10 mouse cellular contexts compared by ENCODE assay signal in the genomic region with DNA sequence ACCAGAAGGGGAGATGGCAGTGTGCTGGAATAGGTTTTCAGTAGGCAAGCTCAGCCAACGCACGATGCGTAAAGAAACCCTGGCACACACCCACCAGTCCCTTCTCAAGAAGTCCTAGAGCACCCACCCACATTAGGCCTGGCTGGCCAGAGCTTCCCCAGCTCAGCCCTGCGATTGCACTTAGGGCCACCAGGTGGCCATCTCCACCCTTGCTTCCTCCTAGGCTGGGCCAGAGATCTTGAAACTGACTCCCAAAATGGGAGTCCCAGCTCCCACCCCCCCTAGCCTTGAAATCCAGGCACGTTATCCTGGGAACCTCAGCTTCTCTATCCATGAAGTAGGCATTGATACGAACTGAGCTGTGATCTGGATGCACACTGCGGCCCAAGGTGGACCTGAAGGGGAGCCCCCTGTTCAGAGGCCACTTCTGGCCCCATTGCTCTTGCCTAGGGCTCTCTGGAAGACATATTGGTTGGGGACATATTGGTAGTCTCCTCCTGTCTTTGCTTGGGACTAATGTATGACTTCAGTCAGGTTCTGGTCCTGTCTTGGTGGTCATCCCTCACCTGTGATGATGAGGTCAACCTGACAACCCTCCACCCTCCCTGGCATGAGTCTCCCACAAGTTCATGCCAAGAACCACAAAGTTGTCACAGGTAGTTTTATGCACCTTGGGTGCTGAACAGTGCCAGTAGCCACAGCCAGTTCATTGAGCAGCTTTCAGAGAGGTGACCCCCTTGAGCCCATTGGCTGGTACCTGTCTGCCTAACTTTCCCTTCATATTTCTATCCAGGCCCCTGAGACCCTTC. TPM values are rescaled to one million over a fixed set of nuclear protein-coding genes. Genes with fewer than 3 reads are reported as not detected.
DNase-seq lines count a peak whose midpoint lies in the region; ATAC-seq and TF ChIP-seq lines count a peak whose summit lies in the region.
"Had no signal": no experiment of that assay in that cellular context is flagged by ENCODE, and none has a peak within 500 bp of the region (broad histone marks: within the 10 kb centered on the region; RNA-seq: fewer than 3 reads in every experiment).

No protein-coding gene starts in this region.

- no peak for ATAC-seq in midbrain, embryonic 14.5 days (ENCODE audit: low FRiP score, low TSS enrichment)
- no peak for ATAC-seq in midbrain, embryonic 11.5 days (ENCODE audit: low FRiP score)
- no peak for ATAC-seq in neural tube, embryonic 11.5 days (ENCODE audit: insufficient read depth, low FRiP score, low TSS enrichment)

- no peak overlapping the region for H3K27ac ChIP-seq in midbrain, embryonic 14.5 days (replicated peaks; ENCODE audit: low read depth, low read length)
- H3K27ac ChIP-seq in midbrain, embryonic 11.5 days (ENCODE audit: low read depth, low read length): no peak overlapping the region
- no peak overlapping the region for H3K27ac ChIP-seq in MEL (ENCODE audit: control insufficient read depth, low read depth, low read length)
- no peak overlapping the region for H3K27ac ChIP-seq in neural tube, embryonic 11.5 days (ENCODE audit: low read depth, low read length)

- no peaks in the 10 kb centered on the region for H3K27me3 ChIP-seq in midbrain, embryonic 14.5 days (ENCODE audit: control insufficient read depth, insufficient read depth, low read length)
- H3K27me3 ChIP-seq in midbrain, embryonic 11.5 days (ENCODE audit: control insufficient read depth, insufficient read depth, low read length): no peaks in the 10 kb centered on the region
- no peaks in the 10 kb centered on the region for H3K27me3 ChIP-seq in MEL (ENCODE audit: control insufficient read depth in 1 of 2, insufficient read depth in 2 of 2, low read length in 2 of 2)
- H3K27me3 ChIP-seq in neural tube, embryonic 11.5 days (ENCODE audit: control insufficient read depth, insufficient read depth, low read length): no peaks in the 10 kb centered on the region

- peak; percentile 66 for DNase-seq in midbrain, embryonic 14.5 days
- no peak for DNase-seq in midbrain, embryonic 11.5 days (ENCODE audit: low spot score, missing footprints)
- peak; percentile 74 for DNase-seq in MEL (ENCODE audit: low read depth, low spot score)
- DNase-seq in adrenal gland, postnatal 36 days: peak; percentile 69 to 74
- DNase-seq in frontal cortex, adult 2 months (ENCODE audit: extremely low spot score in 1 of 2, low spot score in 1 of 2): peak; percentile 20 to 70
- DNase-seq in layer of hippocampus, postnatal 10 days (ENCODE audit: low spot score in 2 of 2): peak; percentile 54 to 64
- DNase-seq in neural tube, embryonic 11.5 days (ENCODE audit: low spot score): peak; percentile 49
- no peak for DNase-seq in spleen, postnatal 14 days (ENCODE audit: low spot score in 2 of 2)

- no peaks in the 10 kb centered on the region for H3K79me2 ChIP-seq in MEL (ENCODE audit: control insufficient read depth, insufficient read depth, low read length, poor library complexity)

- TF ChIP-seq POLR2A in MEL (IDR thresholded peaks at IDR 0.05; ENCODE audit: control insufficient read depth in 1 of 2, insufficient read depth in 1 of 2, low read depth in 1 of 2, low read length in 2 of 2, poor library complexity in 1 of 2): no peak

- no peaks in the 10 kb centered on the region for H3K36me3 ChIP-seq in midbrain, embryonic 14.5 days (ENCODE audit: control insufficient read depth, insufficient read depth, low read length)
- H3K36me3 ChIP-seq in midbrain, embryonic 11.5 days (ENCODE audit: control insufficient read depth, insufficient read depth, low read length): no peaks in the 10 kb centered on the region
- H3K36me3 ChIP-seq in MEL (ENCODE audit: control insufficient read depth in 1 of 2, insufficient read depth in 2 of 2, low read length in 2 of 2): no peaks in the 10 kb centered on the region
- H3K36me3 ChIP-seq in neural tube, embryonic 11.5 days (ENCODE audit: control insufficient read depth, insufficient read depth, low read length): no peaks in the 10 kb centered on the region

- peak; percentile 84 to 91 (median 86) for TF ChIP-seq CTCF in MEL (IDR thresholded peaks at IDR 0.05 in 2 of 3, conservative IDR thresholded peaks at IDR 0.05 in 1 of 3; ENCODE audit: control insufficient read depth in 1 of 3, insufficient read depth in 1 of 3, low read depth in 2 of 3, low read length in 3 of 3, poor library complexity in 1 of 3, severe bottlenecking in 1 of 3)

- no peak overlapping the region for H3K4me3 ChIP-seq in midbrain, embryonic 14.5 days (replicated peaks; ENCODE audit: low read depth, low read length)
- no peak overlapping the region for H3K4me3 ChIP-seq in midbrain, embryonic 11.5 days (ENCODE audit: low read depth, low read length)
- no peak overlapping the region for H3K4me3 ChIP-seq in MEL (ENCODE audit: control insufficient read depth in 1 of 2, insufficient read depth in 1 of 2, low read depth in 2 of 2, low read length in 2 of 2)
- no peak overlapping the region for H3K4me3 ChIP-seq in neural tube, embryonic 11.5 days (ENCODE audit: low read depth, low read length)
- H3K4me3 ChIP-seq: megakaryocyte, embryonic 14.5 days had no signal

- no peaks in the 10 kb centered on the region for H3K9me3 ChIP-seq in midbrain, embryonic 14.5 days (ENCODE audit: control insufficient read depth, low read length)
- H3K9me3 ChIP-seq in midbrain, embryonic 11.5 days (ENCODE audit: control insufficient read depth, low read length): no peaks in the 10 kb centered on the region
- no peaks in the 10 kb centered on the region for H3K9me3 ChIP-seq in MEL (replicated peaks; ENCODE audit: insufficient read depth, low read length)
- H3K9me3 ChIP-seq in neural tube, embryonic 11.5 days (ENCODE audit: control insufficient read depth, low read length): no peaks in the 10 kb centered on the region
- H3K9me3 ChIP-seq: megakaryocyte, embryonic 14.5 days had no signal

- TF ChIP-seq RAD21 in MEL (IDR thresholded peaks at IDR 0.05; ENCODE audit: low read depth, low read length): peak; percentile 75

- WGBS in midbrain, embryonic 14.5 days: 50% methylated on average over 7 of the region's 7 CpGs
- WGBS in midbrain, embryonic 11.5 days: 50% methylated on average over 7 of the region's 7 CpGs
- WGBS in neural tube, embryonic 11.5 days: 48% methylated on average over 7 of the region's 7 CpGs

- H3K4me1 ChIP-seq in midbrain, embryonic 14.5 days (ENCODE audit: control insufficient read depth, insufficient read depth, low read length): no peaks in the 10 kb centered on the region
- no peaks in the 10 kb centered on the region for H3K4me1 ChIP-seq in midbrain, embryonic 11.5 days (ENCODE audit: control insufficient read depth, insufficient read depth, low read length)
- H3K4me1 ChIP-seq in MEL (ENCODE audit: control insufficient read depth in 1 of 2, insufficient read depth in 2 of 2, low read length in 2 of 2): no peaks in the 10 kb centered on the region
- H3K4me1 ChIP-seq in neural tube, embryonic 11.5 days (ENCODE audit: control insufficient read depth, insufficient read depth, low read length): no peaks in the 10 kb centered on the region

- H3K4me2 ChIP-seq in midbrain, embryonic 14.5 days (ENCODE audit: low read length): no peak overlapping the region
- no peak overlapping the region for H3K4me2 ChIP-seq in midbrain, embryonic 11.5 days
- H3K4me2 ChIP-seq in neural tube, embryonic 11.5 days (ENCODE audit: low read depth): no peak overlapping the region

- no peak overlapping the region for H3K9ac ChIP-seq in midbrain, embryonic 14.5 days (replicated peaks; ENCODE audit: low read length)
- H3K9ac ChIP-seq in midbrain, embryonic 11.5 days (ENCODE audit: low read length): no peak overlapping the region
- H3K9ac ChIP-seq in MEL (ENCODE audit: control insufficient read depth, low read depth, low read length, poor library complexity, severe bottlenecking): no peak overlapping the region
- no peak overlapping the region for H3K9ac ChIP-seq in neural tube, embryonic 11.5 days (ENCODE audit: low read length)

- no peak for TF ChIP-seq EP300 in MEL (IDR thresholded peaks at IDR 0.05; ENCODE audit: low read depth in 1 of 2, low read length in 2 of 2)

TF ChIP-seq in MEL, 35 proteins besides CTCF, POLR2A, EP300 and RAD21 (continues in another document):
- no peak for TF ChIP-seq ZMIZ1 (IDR thresholded peaks at IDR 0.05; ENCODE audit: low read depth, low read length)

RNA-seq across cellular contexts. Expression of gene Grap, which starts 13.1 kb away (rescaled TPM):
- 6.0 and 6.8 TPM in 2 replicates for polyA plus RNA-seq in midbrain, embryonic 14.5 days (2014; fragmentation: Nextera tagmentation; extraction: Ambion mirVana)
- polyA plus RNA-seq in midbrain, embryonic 11.5 days (2014; fragmentation: Nextera tagmentation; extraction: Ambion mirVana): 6.2 and 7.1 TPM in 2 replicates
- total RNA-seq in MEL (2012; rRNA removed): 1.8 TPM in 2 replicates
- polyA plus RNA-seq in MEL (2012; ENCODE audit: insufficient read depth in 1 of 2, insufficient read length in 2 of 2, low read depth in 1 of 2, low replicate concordance in 2 of 2, missing spikeins in 1 of 2): 1 to 10 TPM in 1 of 2 experiments, not detected in 1; 2.3 TPM
- total RNA-seq in adrenal gland, postnatal 36 days (2021): 1 to 10 TPM; 7.9 to 8.9 TPM
- polyA plus RNA-seq in frontal cortex, adult 2 months (2012; rRNA removed): 6.6 and 7.2 TPM in 2 replicates
- 10 to 100 TPM in 1 of 2 experiments, 1 to 10 TPM in 1; 9.6 to 10.4 TPM for total RNA-seq in layer of hippocampus, postnatal 10 days (2021)
- polyA plus RNA-seq in neural tube, embryonic 11.5 days (2014; fragmentation: Nextera tagmentation; extraction: Ambion mirVana): 6.6 and 8.5 TPM in 2 replicates

RNA-seq across cellular contexts. Expression of gene Fam83g, which starts 17.7 kb away (rescaled TPM):
- 0.11 and 0.16 TPM in 2 replicates for polyA plus RNA-seq in midbrain, embryonic 14.5 days (2014; fragmentation: Nextera tagmentation; extraction: Ambion mirVana)
- 0.19 and 0.59 TPM in 2 replicates for polyA plus RNA-seq in midbrain, embryonic 11.5 days (2014; fragmentation: Nextera tagmentation; extraction: Ambion mirVana)
- 6.2 and 9.7 TPM in 2 replicates for total RNA-seq in MEL (2012; rRNA removed)
- polyA plus RNA-seq in MEL (2012; ENCODE audit: insufficient read depth in 1 of 2, insufficient read length in 2 of 2, low read depth in 1 of 2, low replicate concordance in 2 of 2, missing spikeins in 1 of 2): 1 to 10 TPM in 1 of 2 experiments, not detected in 1; 5.4 TPM
- 1 to 10 TPM in 1 of 2 experiments, under 1 TPM in 1; 0.93 to 1.7 TPM for total RNA-seq in adrenal gland, postnatal 36 days (2021)
- 0.06 and 0.13 TPM in 2 replicates for polyA plus RNA-seq in frontal cortex, adult 2 months (2012; rRNA removed)
- not detected for total RNA-seq in layer of hippocampus, postnatal 10 days (2021)
- 0.49 and 0.78 TPM in 2 replicates for polyA plus RNA-seq in neural tube, embryonic 11.5 days (2014; fragmentation: Nextera tagmentation; extraction: Ambion mirVana)

RNA-seq across cellular contexts. Expression of gene Slc5a10, which starts 54.4 kb away (rescaled TPM):
- polyA plus RNA-seq in midbrain, embryonic 14.5 days (2014; fragmentation: Nextera tagmentation; extraction: Ambion mirVana): not detected in 2 replicates
- polyA plus RNA-seq in midbrain, embryonic 11.5 days (2014; fragmentation: Nextera tagmentation; extraction: Ambion mirVana): not detected in 2 replicates
- not detected in 2 replicates for total RNA-seq in MEL (2012; rRNA removed)
- polyA plus RNA-seq in MEL (2012; ENCODE audit: insufficient read depth in 1 of 2, insufficient read length in 2 of 2, low read depth in 1 of 2, low replicate concordance in 2 of 2, missing spikeins in 1 of 2): under 1 TPM in 1 of 2 experiments, not detected in 1; 0.08 TPM
- under 1 TPM in 1 of 2 experiments, not detected in 1; 0.13 TPM for total RNA-seq in adrenal gland, postnatal 36 days (2021)
- 0.04 and 0.13 TPM in 2 replicates for polyA plus RNA-seq in frontal cortex, adult 2 months (2012; rRNA removed)
- under 1 TPM in 1 of 2 experiments, not detected in 1; 0.69 TPM for total RNA-seq in layer of hippocampus, postnatal 10 days (2021)
- polyA plus RNA-seq in neural tube, embryonic 11.5 days (2014; fragmentation: Nextera tagmentation; extraction: Ambion mirVana): not detected in 2 replicates
- total RNA-seq: gastrocnemius, postnatal 36 days had no signal

Comparison
In these comparisons a context has a peak if more than half of its experiments do, and no peak if none do; other contexts are left out.
1. DNase-seq: peak in midbrain, embryonic 14.5 days (single experiment), MEL (single experiment), adrenal gland, postnatal 36 days (2 of 2), frontal cortex, adult 2 months (2 of 2), layer of hippocampus, postnatal 10 days (2 of 2) and neural tube, embryonic 11.5 days (single experiment); none in midbrain, embryonic 11.5 days (single experiment) and spleen, postnatal 14 days (0 of 2).